Mouse (Mus musculus) heart, adult 2 months (tissue): ENCODE measurements around the gene Cyp2d22.

Experiments used
- CTCF ChIP-seq: fragments of 200-600 bp; IDR thresholded peaks from 2 replicates; pipeline ENCODE4 v1.8.1; 2022; ENCODE audit warnings: antibody characterized with exemption, mild to moderate bottlenecking, moderate library complexity
- POLR2A ChIP-seq: fragments of 200-500 bp; IDR thresholded peaks from 2 replicates; pipeline ENCODE4 v1.6.1; 2011; ENCODE audit warnings: mild to moderate bottlenecking, low read depth, low read length, control low read depth; ENCODE audit not compliant: insufficient read depth

DNA sequence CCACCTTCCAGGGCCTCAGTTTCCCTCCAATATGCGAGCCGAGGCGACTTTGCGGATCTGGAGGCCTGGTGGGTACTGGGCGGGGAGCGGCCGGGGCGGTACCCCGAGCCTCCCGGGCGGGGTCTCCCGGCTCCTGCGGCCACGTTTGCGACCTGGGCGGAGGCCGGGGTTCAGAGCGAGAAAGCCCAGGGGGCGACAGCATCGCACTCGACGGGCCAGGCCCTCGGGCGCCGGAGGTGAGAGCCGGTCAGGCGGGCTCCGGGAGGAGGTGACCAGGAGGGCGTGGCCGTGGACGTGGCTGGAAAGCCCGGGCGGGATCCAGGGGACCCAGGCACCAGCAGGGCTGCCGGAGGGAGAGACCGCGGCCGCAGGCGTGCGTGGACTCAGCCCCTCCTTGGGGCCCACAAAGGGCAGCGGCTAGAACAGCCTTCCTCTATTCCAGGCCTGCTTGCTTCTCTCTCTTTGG lies 39.0 kb downstream of the Cyp2d22 start:
- TF ChIP-seq CTCF (no peak), POLR2A (0 out of 2 replicates have a peak, but pooled peaks have one; percentile 20)
